Mouse (Mus musculus) common myeloid progenitor, adult 5-6 weeks (primary cell): ENCODE data around the gene Plekhh3. TPM values are rescaled to one million over a fixed set of nuclear protein-coding genes. Genes with fewer than 3 reads are reported as not detected.

Source experiments
- ATAC-seq: replicated peaks from 2 replicates; pipeline ENCODE4 v1.8.0; 2016; ENCODE audit warnings: low read depth, mild to moderate bottlenecking, moderate TSS enrichment, inconsistent platforms; ENCODE audit not compliant: poor library complexity, severe bottlenecking
- total RNA-seq: library from RNA; stranded (forward); fragments of 200-1000, 187-1606 nt; gene quantifications from 2 replicates; pipeline ENCODE4 v1.2.3, GENCODE M21; 2017

Gene Plekhh3
- total RNA-seq, 1 experiment from 2014 or later, result 0.32 TPM

- peak; percentile 60; the same call in 1 of the 2 replicates for ATAC-seq
These were observed 15.3 kb downstream of the Plekhh3 start, which contains the start of gene Tubg2 for GRCm38 (mm10) chr11:101155728-101156371. TSS of gene Tubg2 (plus strand) at chr11:101155907.

- no peak for ATAC-seq
These were observed 16.0 kb downstream of the Plekhh3 start for GRCm38 (mm10) chr11:101155151-101155550.

DNA sequence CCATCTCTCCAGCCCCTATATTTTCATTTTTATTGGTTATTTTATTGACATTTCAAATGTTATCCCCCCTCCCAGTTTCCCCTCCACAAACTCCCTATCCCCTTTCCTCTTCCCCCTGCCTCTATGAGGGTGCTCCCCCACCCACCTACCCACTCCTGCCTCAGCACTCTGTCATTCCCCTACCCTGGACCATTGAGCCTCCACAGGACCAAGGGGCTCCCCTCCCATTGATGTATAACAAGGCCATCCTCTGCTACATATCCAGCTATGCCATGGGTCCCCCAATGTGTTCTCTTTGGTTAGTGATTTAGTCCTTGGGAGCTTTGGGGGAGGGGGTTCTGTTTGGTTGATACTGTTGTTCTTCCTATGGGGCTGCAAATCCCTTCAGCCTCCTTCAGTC, 16.5 kb downstream of the Plekhh3 start:
- ATAC-seq, result no peak

GRCm38 (mm10) chr11:101152825-101153224, 18.3 kb downstream of the Plekhh3 start:
- ATAC-seq, result no peak

- ATAC-seq, result no peak
These were observed 20.1 kb downstream of the Plekhh3 start for GRCm38 (mm10) chr11:101151063-101151462.

DNA sequence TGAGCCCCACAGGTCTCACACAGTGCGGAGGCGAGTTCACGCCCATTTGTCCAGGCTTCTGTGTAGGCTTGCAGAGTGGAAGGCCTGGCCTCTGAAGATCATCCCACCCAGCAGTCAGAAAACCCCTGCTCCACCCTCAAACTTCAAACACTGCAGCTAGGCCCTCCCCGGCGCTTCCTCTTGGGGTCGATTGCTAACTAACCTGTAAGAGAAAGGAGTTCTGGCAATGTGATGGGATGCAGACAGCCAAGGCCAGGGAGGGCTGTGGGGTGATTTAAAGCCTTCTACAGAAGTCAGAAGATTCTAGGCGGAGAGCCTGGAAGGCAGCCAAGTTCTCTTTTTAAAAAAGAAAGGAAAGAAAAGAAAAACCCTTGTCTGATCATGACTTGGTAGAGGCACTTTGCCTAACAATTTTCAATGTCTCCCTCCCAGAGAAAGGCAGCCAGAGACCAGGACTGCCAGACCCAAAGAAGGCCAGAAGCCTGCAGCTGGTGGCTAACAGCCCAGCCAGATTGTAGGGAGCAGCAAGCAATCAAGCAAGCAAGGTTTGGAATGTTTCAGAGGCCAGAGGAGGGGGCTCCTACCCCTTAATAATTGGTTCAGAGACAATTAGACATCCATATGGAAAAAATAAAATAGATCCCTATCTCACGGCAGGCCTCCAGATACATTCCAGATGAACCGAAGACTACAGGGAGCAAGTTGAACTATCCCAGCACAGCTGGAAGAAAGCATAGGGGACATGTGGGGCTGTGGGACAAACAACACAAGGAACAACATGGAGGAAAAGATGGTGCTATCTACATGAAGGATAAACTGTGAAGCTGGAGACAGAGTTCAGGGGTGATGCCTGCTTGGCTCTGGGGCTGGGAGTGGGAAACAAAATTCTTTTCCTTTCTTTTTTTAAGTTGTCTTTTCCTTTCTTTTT, 21.7 kb downstream of the Plekhh3 start:
- ATAC-seq, result no peak

- no peak for ATAC-seq
These were observed 22.4 kb downstream of the Plekhh3 start for GRCm38 (mm10) chr11:101148751-101149150.

DNA sequence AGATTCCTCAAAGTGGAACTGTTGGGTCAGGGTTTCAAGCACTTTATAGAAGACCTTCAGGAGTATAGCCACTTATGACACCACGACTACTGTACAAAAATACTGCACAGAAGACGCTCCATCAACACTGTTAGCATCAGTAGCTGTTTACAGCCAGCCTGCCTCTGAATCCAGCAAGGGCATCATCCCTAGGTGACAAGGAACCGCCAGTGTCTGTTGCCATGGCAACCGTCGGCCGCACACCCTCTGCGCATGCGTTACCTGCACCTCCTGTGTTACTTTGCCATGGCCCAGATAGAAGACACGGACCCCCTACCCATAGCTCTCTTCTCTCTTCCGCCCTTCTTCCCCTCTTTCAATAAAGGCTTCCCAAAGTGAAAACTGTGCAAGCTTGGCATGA, 24.8 kb downstream of the Plekhh3 start:
- ATAC-seq, result no peak

GRCm38 (mm10) chr11:101143338-101144225, 27.6 kb downstream of the Plekhh3 start:
- peak; percentile 73 for ATAC-seq

GRCm38 (mm10) chr11:101142215-101142967, 28.8 kb downstream of the Plekhh3 start:
- no peak for ATAC-seq

DNA sequence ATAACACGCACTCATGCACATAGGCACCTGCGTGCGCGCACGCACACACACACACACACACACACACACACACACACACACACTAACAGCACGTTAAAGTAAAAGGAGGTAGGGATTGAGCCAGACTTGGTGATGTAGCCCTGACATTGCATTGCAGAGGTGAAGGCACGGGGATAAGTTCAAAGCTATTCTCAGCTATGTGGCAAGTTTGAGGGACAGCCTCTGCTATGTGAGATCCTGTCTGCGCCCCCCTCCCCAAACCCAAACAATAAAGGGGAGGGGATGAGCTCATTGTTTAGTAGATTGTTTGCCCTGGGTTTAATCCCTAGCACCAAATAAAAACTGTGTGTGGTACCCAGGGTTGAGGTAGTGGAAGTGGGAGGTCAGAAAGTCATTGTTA, 30.1 kb downstream of the Plekhh3 start:
- ATAC-seq, result no peak

- ATAC-seq, result no peak
These were observed 30.9 kb downstream of the Plekhh3 start for GRCm38 (mm10) chr11:101140164-101140819.

GRCm38 (mm10) chr11:101138536-101139181, 32.5 kb downstream of the Plekhh3 start:
- 0 out of 2 replicates have a peak, but pooled peaks have one; percentile 39 for ATAC-seq

GRCm38 (mm10) chr11:101137000-101137399, 34.2 kb downstream of the Plekhh3 start:
- no peak for ATAC-seq

- ATAC-seq, result no peak
These were observed 36.8 kb downstream of the Plekhh3 start for GRCm38 (mm10) chr11:101134217-101134865.

- no peak for ATAC-seq
These were observed 38.1 kb downstream of the Plekhh3 start for GRCm38 (mm10) chr11:101133037-101133436.

DNA sequence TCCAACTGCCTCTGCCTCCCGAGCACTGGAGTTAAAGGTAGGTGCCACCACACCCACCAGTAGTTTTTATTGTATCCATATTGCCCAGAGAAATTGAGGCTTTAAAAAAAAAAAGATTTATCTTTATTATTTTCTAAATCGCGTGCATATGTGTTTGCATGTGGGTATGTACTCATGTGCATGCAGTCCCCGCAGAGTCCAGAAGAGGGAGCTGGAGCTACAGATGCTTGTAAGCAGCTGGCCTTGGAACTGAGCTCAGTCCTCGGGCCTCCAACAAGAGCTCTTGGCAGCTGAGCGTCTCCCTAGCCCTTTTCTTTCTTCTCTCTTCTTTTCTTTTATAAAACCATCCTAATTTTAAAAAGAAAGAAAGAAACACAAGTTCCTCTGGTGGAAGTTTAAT, 39.5 kb downstream of the Plekhh3 start:
- ATAC-seq, result no peak

DNA sequence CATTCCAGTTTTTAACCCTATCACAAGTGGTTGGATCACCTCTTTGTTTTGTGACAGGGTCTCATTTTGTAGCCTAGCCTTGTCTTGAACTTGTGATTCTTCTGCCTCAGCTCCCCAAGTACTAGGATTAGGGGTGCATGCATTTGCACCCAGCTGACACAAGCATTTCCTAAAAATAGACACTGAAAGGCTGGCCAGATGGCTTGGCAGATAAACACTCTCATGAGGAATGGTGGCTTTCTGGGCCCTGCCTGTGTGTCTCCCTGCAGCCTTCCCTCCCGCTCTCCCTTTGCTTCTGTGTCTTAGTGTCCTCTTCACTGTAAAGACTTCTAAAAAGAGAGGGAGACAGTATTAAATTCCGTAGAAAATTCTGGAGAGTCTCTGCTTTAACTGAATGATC, 40.0 kb downstream of the Plekhh3 start:
- ATAC-seq, result no peak
